Mouse (Mus musculus) kidney, adult 2 months (tissue): Measurements from ENCODE around the gene Olfr561.

Experiments
- CTCF ChIP-seq: fragments of 200-500 bp; conservative IDR thresholded peaks from 2 replicates; pipeline ENCODE4 v1.5.1; 2011; ENCODE audit warnings: low read depth, mild to moderate bottlenecking, control low read depth, low read length, moderate library complexity, mixed read lengths; ENCODE audit not compliant: insufficient read depth, insufficient read length
- POLR2A ChIP-seq: fragments of 200-500 bp; IDR thresholded peaks from one replicate; pipeline ENCODE4 v1.6.1; 2011; ENCODE audit warnings: low read depth, low read length, control low read depth

DNA sequence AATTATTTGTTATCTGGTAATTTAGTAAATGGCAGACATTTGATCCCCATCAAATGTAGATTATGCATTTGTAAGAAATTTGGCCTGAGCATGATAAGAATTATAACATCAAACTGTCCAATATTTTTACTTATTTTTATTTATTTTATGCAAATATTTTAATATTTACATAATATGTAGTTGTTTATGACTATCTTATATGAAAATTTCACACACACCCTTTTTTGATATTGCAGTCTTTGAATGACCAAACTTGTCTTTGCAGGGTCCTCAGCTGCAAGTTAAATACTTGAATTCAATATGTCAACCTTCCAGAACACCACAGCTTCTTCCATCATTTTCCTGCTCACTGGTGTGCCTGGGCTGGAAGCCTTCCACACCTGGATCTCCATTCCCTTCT is 32.2 kb downstream of the Olfr561 start, which contains the start of gene Olfr564:
- no peak for TF ChIP-seq POLR2A
- TF ChIP-seq CTCF = no peak
